Mouse (Mus musculus) ES-Bruce4 (cell line): ENCODE data around the gene Grm8.

Source experiments
- CTCF ChIP-seq: IDR thresholded peaks from one replicate; pipeline ENCODE4 v1.8.1; 2011; ENCODE audit warnings: low read depth, low read length
- EP300 ChIP-seq: IDR thresholded peaks from 2 replicates; pipeline ENCODE4 v1.6.1; 2011; ENCODE audit warnings: low read depth, low read length; ENCODE audit not compliant: insufficient read depth

GRCm38 (mm10) chr6:27351147-27351546 lies 783.8 kb downstream of the Grm8 start:
- TF ChIP-seq CTCF = no peak
- TF ChIP-seq EP300 = no peak
